Mouse (Mus musculus) liver, postnatal 0 days (tissue): ENCODE results near the gene Fbxl3. TPM values are rescaled to one million over a fixed set of nuclear protein-coding genes. Genes with fewer than 3 reads are reported as not detected.

Source experiments
- ATAC-seq: fragments of 200-750 bp; cut with Nextera tagmentation; 2 replicates; pipeline ENCODE4 v1.8.0; 2017; ENCODE audit warnings: mild to moderate bottlenecking, moderate library complexity
- DNase-seq: peaks from one replicate; pipeline ENCODE4 v3.0.0-alpha.2; 2016
- H3K27ac ChIP-seq: fragments of 300-500 bp; sonication (generic); 2 replicates; pipeline ENCODE4 v1.5.1; 2014; ENCODE audit warnings: antibody characterized with exemption, moderate library complexity, mild to moderate bottlenecking, low read depth
- H3K27me3 ChIP-seq: fragments of 300-500 bp; sonication (generic); 2 replicates; pipeline ENCODE4 v1.6.1; 2014; ENCODE audit warnings: low read length, control low read depth, mixed read lengths; ENCODE audit not compliant: insufficient read depth
- H3K36me3 ChIP-seq: fragments of 300-500 bp; sonication (generic); replicated peaks from 2 replicates; pipeline ENCODE4 v1.6.1; 2014; ENCODE audit warnings: mild to moderate bottlenecking, control low read depth, low read length, moderate library complexity, mixed read lengths; ENCODE audit not compliant: insufficient read depth
- H3K4me1 ChIP-seq: fragments of 300-500 bp; sonication (generic); 2 replicates; pipeline ENCODE4 v1.6.1; 2014; ENCODE audit warnings: antibody characterized with exemption, mild to moderate bottlenecking, control low read depth; ENCODE audit not compliant: insufficient read depth
- H3K4me2 ChIP-seq: fragments of 300-500 bp; sonication (generic); 2 replicates; pipeline ENCODE4 v1.6.1; 2014; ENCODE audit warnings: low read depth, mild to moderate bottlenecking, low read length, moderate library complexity, mixed read lengths
- H3K4me3 ChIP-seq: fragments of 300-500 bp; sonication (generic); 2 replicates; pipeline ENCODE4 v1.5.1; 2014; ENCODE audit warnings: low read depth, low read length
- H3K9ac ChIP-seq: fragments of 300-500 bp; sonication (generic); replicated peaks from 2 replicates; pipeline ENCODE4 v1.6.1; 2014; ENCODE audit warnings: mild to moderate bottlenecking, moderate library complexity
- H3K9me3 ChIP-seq: fragments of 300-500 bp; sonication (generic); 2 replicates; pipeline ENCODE4 v1.6.1; 2016; ENCODE audit warnings: mild to moderate bottlenecking, control low read depth, low read length, mixed read lengths
- CTCF ChIP-seq: sonication (generic); IDR thresholded peaks from 2 replicates; pipeline ENCODE4 v1.5.1; 2016; ENCODE audit warnings: antibody characterized with exemption, low read depth
- EP300 ChIP-seq: IDR thresholded peaks from 2 replicates; pipeline ENCODE4 v1.6.1; 2016; ENCODE audit warnings: antibody characterized with exemption, low read depth, mild to moderate bottlenecking
- WGBS: fragments of 180-500 bp; shearing (Covaris S2); extraction: QIAGEN DNeasy Blood & Tissue Kit; methylation state at CpG from one replicate; pipeline ENCODE4 v1.1.7; 2014; ENCODE audit not compliant: insufficient replicate concordance; 5-methylcytosine and 5-hydroxymethylcytosine counted together
- polyA plus RNA-seq: library from polyadenylated mRNA; unstranded; fragments of >200 nt; fragmentation: Nextera tagmentation; extraction: Ambion mirVana; gene quantifications from 2 replicates; pipeline ENCODE4 v1.2.1, GENCODE M21; 2015

Gene Fbxl3
- polyA plus RNA-seq, 1 experiment from 2014 or later, result 10.7 TPM

- 0 out of 2 replicates have a peak, but pooled peaks have one; percentile 37 for ATAC-seq
- WGBS, result 86% methylated on average over 9 of the region's 9 CpGs
Observed at GRCm38 (mm10) chr14:103077272-103078005, 21.9 kb downstream of the Fbxl3 start.

DNA sequence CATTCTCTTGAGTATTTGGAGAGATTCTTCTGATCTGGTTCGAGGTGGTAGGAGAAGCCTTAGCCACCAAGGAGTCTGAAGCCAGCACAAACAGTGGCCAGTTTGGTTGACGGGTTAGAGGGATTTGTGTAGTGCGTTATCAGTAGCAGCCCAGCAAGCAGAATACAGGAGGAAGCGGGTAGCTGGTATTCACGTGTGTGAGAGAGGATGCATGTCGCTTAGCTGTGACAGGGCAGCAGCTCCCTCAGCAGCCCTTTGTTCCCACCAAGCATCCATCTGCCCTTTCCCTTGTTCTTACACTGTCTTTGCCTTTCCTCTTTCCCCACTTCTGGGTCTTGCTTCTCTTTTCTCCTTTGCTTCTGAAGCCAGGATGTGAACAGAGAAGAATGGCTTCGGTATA lies 24.2 kb downstream of the Fbxl3 start:
- ATAC-seq (no peak), DNase-seq (no peak)
- H3K9ac ChIP-seq, result no peak overlapping the region; the same call in 1 of the 2 replicates
- 0 out of 2 replicates have a peak, but pooled peaks cover 2% of the 10 kb centered on the region for H3K4me1 ChIP-seq
- no peak overlapping the region for H3K4me3 ChIP-seq
- H3K36me3 ChIP-seq, result peaks cover 58% of the 10 kb centered on the region
- H3K27me3 ChIP-seq, result no peaks in the 10 kb centered on the region
- TF ChIP-seq CTCF (no peak), EP300 (no peak)
- H3K4me2 ChIP-seq, result no peak overlapping the region
- WGBS, result 68% methylated on average over 7 of the region's 7 CpGs
- H3K9me3 ChIP-seq, result no peaks in the 10 kb centered on the region
- no peak overlapping the region for H3K27ac ChIP-seq

More at GRCm38 (mm10) chr14:103077272-103078005, 21.9 kb downstream of the Fbxl3 start:
- TF ChIP-seq CTCF, result no peak
- no peak for TF ChIP-seq EP300
- Histone ChIP-seq H3K4me3 (no peak overlapping the region), H3K4me1 (no peaks in the 10 kb centered on the region), H3K4me2 (no peak overlapping the region), H3K36me3 (peaks cover 60% of the 10 kb centered on the region), H3K9ac (no peak overlapping the region), H3K9me3 (no peaks in the 10 kb centered on the region), H3K27ac (no peak overlapping the region), H3K27me3 (no peaks in the 10 kb centered on the region)
- DNase-seq, result no peak

GRCm38 (mm10) chr14:103073825-103074224 lies 25.5 kb downstream of the Fbxl3 start:
- no peaks in the 10 kb centered on the region for H3K27me3 ChIP-seq
- no peak overlapping the region for H3K9ac ChIP-seq
- DNase-seq, result no peak
- H3K4me3 ChIP-seq, result no peak overlapping the region
- 89% methylated on average over 8 of the region's 8 CpGs for WGBS
- H3K36me3 ChIP-seq, result peaks cover 50% of the 10 kb centered on the region
- H3K4me1 ChIP-seq, result peaks cover 8% of the 10 kb centered on the region
- H3K9me3 ChIP-seq, result no peaks in the 10 kb centered on the region
- H3K27ac ChIP-seq, result no peak overlapping the region
- H3K4me2 ChIP-seq, result no peak overlapping the region
- no peak for ATAC-seq
- TF ChIP-seq CTCF (no peak), EP300 (no peak)

GRCm38 (mm10) chr14:103072731-103073130 lies 26.6 kb downstream of the Fbxl3 start:
- no peaks in the 10 kb centered on the region for H3K27me3 ChIP-seq
- peaks cover 8% of the 10 kb centered on the region for H3K4me1 ChIP-seq
- 84% methylated on average over 4 of the region's 4 CpGs for WGBS
- H3K27ac ChIP-seq, result no peak overlapping the region
- no peak for ATAC-seq
- TF ChIP-seq EP300, result no peak
- no peak for TF ChIP-seq CTCF
- H3K36me3 ChIP-seq, result peaks cover 48% of the 10 kb centered on the region
- no peaks in the 10 kb centered on the region for H3K9me3 ChIP-seq
- no peak for DNase-seq
- H3K4me3 ChIP-seq, result no peak overlapping the region
- no peak overlapping the region for H3K4me2 ChIP-seq
- no peak overlapping the region for H3K9ac ChIP-seq

GRCm38 (mm10) chr14:103071471-103071870 lies 27.9 kb downstream of the Fbxl3 start:
- no peak for ATAC-seq
- TF ChIP-seq CTCF, result no peak
- TF ChIP-seq EP300, result no peak
- Histone ChIP-seq H3K27ac (no peak overlapping the region; the same call in 1 of the 2 replicates), H3K9me3 (no peaks in the 10 kb centered on the region), H3K27me3 (no peaks in the 10 kb centered on the region), H3K9ac (no peak overlapping the region), H3K36me3 (peaks cover 39% of the 10 kb centered on the region), H3K4me3 (no peak overlapping the region), H3K4me1 (peaks cover 8% of the 10 kb centered on the region), H3K4me2 (peak overlapping the region; percentile 97)
- 87% methylated on average over 12 of the region's 12 CpGs for WGBS
- no peak for DNase-seq

DNA sequence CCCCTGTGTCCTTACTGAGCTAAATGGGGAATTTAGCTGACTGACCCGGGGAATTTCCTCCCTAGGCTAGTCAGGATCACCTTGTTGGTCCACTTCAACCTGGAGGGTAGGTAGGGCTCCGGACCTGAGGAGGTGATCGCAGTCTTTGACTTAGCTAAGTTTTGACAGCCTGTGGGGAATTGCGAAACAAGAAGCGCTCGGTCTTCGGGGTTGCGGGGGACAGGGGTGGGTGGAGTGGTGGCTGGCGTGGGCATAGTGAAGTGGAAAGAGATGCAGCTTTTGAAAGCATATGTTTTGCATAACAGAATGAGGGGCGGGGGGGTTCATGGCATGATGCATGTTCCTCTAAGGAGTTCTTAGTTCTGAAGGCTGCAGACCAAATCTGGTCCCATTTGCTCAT lies 28.6 kb downstream of the Fbxl3 start:
- DNase-seq (peak; percentile 31), ATAC-seq (no peak)
- peak overlapping the region; percentile 93 for H3K27ac ChIP-seq
- peak overlapping the region; percentile 97 for H3K4me2 ChIP-seq
- 0% methylated on average over 10 of the region's 10 CpGs for WGBS
- H3K36me3 ChIP-seq, result peaks cover 34% of the 10 kb centered on the region
- TF ChIP-seq CTCF, result no peak
- no peak for TF ChIP-seq EP300
- H3K4me1 ChIP-seq, result peaks cover 8% of the 10 kb centered on the region
- H3K9ac ChIP-seq, result peak overlapping the region; percentile 78
- H3K9me3 ChIP-seq, result no peaks in the 10 kb centered on the region
- peak overlapping the region; percentile 78 for H3K4me3 ChIP-seq
- no peaks in the 10 kb centered on the region for H3K27me3 ChIP-seq
